Mouse (Mus musculus): ENCODE data around the gene Fam129b. TPM values are rescaled to one million over a fixed set of nuclear protein-coding genes. Genes with fewer than 3 reads are reported as not detected.
A peak's percentile ranks its signal among the peaks of the same experiment; 100 is the strongest.
"Not testable (repeated sequence)": the region's sequence is repeated elsewhere in the genome, so short reads cannot be mapped to it uniquely, and the experiment has no call there.

The Fam129b gene
- 12.9 to 14.8 TPM (median 14.4 TPM) in 3 replicates for total RNA-seq (2017)

DNA sequence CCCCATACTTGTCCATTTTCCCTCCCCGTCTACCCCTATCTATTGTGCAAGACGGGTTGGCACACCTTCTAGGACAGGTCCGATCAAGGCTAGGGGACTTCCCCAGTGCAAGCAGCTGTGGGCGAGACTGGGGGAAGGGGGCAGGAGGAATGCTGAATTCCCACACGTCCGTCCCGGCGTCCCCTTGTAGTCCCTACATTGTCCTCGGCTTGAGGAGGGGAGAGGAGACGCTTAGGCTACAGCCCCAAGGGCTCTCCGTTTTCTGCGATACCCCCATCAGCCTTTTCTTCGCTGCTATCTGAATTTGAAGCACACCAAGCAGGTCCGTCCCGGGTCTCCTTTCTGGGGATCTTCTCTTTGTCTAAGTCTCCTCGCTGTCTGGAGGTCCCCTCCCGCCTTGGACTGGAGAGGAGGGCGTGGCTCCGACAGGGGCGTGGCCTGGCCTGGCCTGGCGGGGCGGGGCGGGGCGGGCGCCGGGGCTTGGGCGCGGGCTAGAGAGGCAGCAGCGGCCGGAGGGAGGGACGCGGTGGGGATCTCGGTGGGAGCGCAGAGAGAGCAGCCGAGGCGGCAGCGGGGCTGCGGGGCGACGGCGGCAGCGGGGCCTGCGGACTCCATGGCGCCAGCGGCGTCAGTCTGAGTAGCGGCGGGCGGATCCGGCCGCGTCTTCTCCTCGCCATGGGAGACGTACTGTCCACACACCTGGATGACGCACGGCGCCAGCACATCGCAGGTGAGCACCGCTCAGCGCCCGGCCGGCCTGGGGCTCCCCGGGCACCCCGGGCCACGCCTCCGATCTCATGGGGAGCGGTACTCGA lies at the start of gene Fam129b:
Gene Fam129b, plus strand, starts transcription at position 440 of the 815 bp plus-strand sequence.
- peak; percentile 30; the same call in 1 of the 2 replicates for ATAC-seq (replicated peaks; ENCODE audit: insufficient number of reproducible peaks, low FRiP score, low TSS enrichment, poor library complexity, severe bottlenecking)

DNA sequence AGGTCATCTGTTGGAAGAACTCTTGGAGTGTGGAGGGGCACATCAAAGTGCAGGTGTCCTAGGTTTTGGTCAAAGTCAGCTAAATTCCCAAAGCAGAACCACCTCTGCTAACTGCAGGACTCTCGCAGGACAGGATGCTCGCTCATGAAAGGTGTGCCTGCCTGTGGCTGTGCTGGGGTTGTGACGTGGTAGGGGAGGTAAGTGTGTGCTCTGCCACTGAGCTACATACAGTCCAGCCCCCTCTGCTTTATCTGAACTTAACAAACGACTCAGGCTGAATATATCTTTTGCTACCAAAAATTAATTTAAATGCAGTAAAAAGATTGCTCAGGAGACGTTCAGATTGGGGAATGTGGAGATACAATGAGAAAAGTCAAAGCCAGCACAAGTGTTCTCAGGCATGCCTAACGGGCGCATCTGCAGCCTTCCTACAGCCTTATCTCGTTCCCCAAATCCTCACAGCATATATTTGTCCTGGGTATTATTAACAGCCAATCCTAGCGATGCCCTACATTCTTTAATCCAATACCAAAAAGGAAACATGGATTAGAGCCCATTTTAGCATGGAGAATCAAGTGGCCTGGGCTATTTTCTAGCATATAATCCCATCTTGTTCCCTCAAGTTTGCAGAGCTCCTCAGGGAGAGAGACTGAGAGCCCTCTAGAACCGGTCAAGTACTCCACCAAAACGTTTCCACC lies 46.8 kb upstream of the Fam129b start:
- ATAC-seq (replicated peaks; ENCODE audit: insufficient number of reproducible peaks, low FRiP score, low TSS enrichment, poor library complexity, severe bottlenecking), result no peak

DNA sequence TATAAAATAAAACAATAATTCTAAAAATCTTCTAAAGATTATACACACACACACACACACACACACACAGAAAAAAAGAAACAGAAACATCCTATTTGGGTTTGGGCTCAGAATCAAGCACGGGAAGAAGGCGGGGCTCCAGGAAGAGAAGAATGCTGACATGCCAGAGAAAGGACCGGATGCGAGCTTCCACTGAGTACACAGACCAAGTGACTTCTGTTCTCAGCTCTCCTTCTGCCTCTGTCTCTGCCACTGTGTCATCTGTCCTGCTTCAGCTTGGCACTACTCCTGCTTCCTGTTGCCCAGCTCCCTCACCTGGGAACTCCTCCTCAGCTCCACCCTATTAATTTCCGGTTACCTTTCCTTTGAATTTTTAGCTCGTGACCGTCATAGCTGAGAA lies 41.4 kb upstream of the Fam129b start:
- ATAC-seq (replicated peaks; ENCODE audit: insufficient number of reproducible peaks, low FRiP score, low TSS enrichment, poor library complexity, severe bottlenecking), result no peak

DNA sequence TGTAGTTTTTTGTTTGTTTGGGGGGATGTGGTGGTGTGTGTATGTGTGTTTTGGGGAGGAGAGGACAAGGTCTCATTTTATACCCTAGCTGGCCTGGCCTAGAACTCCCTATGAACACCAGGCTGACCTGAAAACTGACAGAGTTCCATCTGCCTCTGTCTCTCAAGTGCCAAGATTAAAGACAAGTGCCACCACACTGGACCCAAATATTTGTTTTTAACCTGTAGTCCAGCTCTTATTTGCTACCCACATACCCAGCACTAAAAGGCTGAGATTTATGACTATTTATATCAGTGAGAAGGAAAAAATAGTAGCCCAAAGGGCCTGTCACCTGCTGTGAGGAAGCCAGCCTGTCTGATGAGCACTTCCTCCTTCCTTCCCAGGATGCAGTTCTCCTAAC lies 40.3 kb upstream of the Fam129b start:
- no peak for ATAC-seq (replicated peaks; ENCODE audit: insufficient number of reproducible peaks, low FRiP score, low TSS enrichment, poor library complexity, severe bottlenecking)

DNA sequence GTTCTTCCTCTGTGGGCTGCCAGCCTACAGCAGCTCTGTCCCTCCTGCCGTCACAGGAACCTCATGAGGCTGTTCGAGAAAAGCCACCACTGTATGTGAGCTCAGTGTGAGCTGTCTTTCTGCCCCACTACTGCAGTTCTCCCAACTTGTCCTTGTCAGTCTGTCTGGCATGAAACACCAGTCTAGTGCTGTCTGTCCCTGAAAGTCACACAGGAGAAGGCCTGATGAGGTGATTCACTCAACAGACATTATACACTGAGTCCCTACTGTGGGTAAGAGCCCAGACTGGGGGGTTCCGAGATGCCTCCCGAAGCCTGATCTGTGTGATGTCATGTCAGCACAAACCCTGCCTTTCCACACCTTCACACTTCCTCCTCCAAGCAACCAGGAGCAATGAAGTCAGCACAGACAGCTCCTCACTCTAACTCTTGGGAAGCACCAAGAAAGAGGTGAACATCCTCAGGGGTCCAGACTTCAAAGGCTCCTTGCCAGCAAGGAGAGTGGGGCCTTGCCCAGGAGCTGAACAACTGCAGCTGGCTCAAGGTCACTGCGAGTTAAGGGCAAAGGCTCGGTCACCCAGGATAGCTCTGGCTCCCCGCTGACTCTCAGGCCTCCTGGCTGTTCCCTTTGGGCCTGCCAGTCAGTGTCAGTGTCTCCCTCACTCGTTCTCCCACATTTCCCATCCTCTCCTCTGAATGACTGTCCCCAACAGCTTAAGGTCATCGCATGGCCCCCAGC lies 37.6 kb upstream of the Fam129b start:
- ATAC-seq (replicated peaks; ENCODE audit: insufficient number of reproducible peaks, low FRiP score, low TSS enrichment, poor library complexity, severe bottlenecking), result 0 out of 2 replicates have a peak, but pooled peaks have one; percentile 38

DNA sequence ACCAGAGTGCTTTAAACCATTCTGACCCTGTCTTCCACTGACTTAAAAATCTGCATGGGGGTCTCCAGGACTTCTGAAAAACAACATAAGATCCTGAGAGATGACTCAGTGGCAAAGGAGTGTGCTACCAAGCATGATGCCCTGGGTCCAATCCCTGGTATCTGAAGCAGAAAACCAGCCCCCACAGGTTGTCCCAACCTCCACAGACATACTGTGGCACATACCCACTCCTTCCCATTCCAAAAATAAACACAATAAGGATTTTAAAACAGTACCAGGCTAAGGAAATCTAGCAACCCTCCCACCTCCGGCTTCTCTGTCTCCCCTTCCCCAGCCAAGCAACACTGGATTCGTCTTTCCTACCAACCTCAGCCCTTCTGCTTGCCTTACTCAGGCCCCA lies 36.7 kb upstream of the Fam129b start:
- ATAC-seq (replicated peaks; ENCODE audit: insufficient number of reproducible peaks, low FRiP score, low TSS enrichment, poor library complexity, severe bottlenecking), result no peak

DNA sequence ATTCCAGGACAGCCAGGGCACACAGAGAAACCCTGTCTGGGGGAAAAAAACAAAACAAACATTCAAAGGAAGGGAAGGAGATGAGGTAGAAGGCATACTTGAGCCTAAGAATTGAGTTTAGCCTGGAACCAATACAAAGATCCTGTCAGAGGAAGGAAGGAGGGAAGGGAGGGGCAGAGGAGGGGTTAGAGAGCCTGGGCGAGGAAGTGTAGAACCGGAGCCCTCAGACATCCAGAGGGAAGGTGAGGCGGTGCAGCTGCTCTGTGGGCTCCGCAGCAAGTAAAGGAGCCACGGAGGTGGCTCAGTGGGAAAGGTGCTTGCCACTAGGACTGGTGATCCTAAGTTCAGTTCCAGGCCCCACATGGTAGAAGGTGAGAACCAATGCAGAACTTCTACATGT lies 34.8 kb upstream of the Fam129b start:
- ATAC-seq (replicated peaks; ENCODE audit: insufficient number of reproducible peaks, low FRiP score, low TSS enrichment, poor library complexity, severe bottlenecking), result no peak

DNA sequence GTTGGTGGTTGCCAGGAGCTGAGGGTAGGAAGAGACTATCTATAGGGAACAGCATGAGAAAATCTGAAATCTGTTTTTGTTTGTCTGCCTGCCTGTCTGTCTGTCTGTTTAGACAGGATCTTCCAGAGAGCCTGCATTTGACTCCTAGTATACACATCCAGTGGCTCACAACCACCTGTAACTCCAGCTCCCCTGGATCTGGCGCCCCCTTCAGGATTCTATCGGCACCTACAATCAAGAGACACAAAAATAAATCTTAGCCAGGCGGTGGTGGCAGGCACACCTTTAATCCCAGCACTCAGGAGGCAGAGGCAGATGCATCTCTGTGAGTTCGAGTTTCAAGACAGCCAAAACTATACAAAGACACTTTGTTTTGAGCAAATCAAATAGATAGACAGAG lies 33.4 kb upstream of the Fam129b start:
- no peak for ATAC-seq (replicated peaks; ENCODE audit: insufficient number of reproducible peaks, low FRiP score, low TSS enrichment, poor library complexity, severe bottlenecking)

DNA sequence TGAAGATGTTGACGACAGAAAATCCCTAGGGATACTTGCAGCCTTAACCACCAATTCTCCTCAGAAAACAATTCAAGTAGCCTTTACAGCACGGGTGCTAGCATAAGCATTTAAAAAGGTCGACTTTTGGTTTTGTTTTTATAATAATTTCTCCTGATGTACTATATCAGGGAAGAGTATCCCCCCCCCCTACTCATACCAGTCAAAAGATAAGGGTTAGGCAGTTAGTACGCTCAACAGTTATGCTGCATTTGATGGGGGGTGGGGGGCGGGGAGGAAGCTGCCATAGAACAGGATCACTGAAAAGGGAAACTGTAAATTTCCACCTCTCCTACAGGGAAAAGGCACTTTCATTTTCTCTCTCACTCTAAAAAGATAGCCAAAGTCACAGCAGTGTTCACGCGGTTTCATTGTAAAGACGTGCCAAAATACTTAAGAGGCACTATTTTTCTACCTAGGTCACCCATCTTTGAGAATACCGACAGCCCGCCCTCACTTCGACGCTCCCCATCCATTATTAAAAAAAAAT lies 30.3 kb upstream of the Fam129b start:
- no peak for ATAC-seq (replicated peaks; ENCODE audit: insufficient number of reproducible peaks, low FRiP score, low TSS enrichment, poor library complexity, severe bottlenecking)

DNA sequence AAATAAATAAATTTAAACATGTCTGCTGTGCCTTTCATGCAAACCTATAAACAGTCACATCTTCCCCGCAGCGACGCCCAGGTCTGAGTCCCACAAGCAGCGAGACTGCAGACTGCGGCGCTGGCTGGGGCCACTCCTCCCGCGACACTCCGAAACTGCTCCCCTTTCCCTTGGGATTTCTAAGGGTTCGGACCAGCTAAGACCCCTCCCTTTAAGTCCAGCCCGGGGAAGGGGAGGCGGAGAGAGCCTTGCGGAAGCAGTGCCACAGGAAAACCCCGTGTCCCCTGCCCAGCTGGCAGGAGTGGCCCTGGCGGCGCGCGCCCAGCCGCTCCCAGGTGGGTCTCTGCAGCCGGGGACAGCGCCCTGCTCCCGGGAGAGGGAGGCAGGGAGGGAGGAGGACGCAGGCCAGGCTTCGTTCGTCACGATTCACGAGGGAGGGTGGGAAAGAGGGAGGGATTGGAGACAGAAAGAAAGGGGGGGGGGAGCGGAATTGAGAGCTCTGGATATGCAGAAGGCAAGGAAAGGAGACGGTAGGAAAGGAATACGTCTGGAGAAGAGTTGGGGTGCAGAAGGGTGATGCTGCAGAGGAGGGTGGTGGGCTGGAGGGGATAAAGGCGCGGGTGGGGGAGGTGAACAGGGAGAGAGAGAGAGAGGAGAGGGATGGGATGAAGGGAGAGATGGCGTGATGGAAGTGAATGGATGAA lies 29.7 kb upstream of the Fam129b start:
- 0 out of 2 replicates have a peak, but pooled peaks have one; percentile 5 for ATAC-seq (replicated peaks; ENCODE audit: insufficient number of reproducible peaks, low FRiP score, low TSS enrichment, poor library complexity, severe bottlenecking)

DNA sequence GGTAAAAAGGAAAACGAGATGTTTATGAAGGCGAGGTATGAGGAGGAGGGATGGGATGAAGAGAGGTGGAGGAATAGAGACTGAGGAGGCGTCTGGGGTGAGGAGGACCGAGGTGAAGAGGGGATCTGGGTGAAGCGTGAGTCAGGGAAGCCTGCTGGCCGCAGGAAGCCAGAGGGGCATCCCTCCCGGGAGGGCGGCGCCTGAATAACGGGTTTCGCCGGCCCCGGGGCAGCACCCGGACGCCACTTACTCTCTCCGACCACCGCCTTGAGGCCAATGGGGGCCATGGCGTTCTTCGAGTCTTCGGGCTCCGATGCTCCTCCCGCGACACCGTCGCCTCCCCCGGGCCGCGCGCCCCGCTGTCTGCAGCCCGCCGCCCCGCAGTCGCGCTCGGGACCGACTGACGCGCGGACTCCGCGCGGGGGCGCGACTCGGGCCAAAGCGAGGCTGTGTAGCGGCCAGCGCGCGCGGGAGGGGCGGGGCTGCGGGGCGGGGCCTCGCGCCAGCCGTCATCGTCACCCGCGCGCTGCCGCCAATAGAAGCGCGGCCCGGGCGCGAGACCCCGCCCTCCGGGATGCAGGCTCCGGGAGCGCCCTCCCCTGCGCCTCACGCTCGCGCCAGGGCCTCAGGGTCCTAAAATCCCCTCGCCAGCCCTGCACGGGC lies 29.0 kb upstream of the Fam129b start, which contains the start of gene Stxbp1:
Gene Stxbp1, minus strand, starts transcription at position 441 of the 663 bp plus-strand sequence.
- ATAC-seq (replicated peaks; ENCODE audit: insufficient number of reproducible peaks, low FRiP score, low TSS enrichment, poor library complexity, severe bottlenecking), result peak; percentile 92

DNA sequence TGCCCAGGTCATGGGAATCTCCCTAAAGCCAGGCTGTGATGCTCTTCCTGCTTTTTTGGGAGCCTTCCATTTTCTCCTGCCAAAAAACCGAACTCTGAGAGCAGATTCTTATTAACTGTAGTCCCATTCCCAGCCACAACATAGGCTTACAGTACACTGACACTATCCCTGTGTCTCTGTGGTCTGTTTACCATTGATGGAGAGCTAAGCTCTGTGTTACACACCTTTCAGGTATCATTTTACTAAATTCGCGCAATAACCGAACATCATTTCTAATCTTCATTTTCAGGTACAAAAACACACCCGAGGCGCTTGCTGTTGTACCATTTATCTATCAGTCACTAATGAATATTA lies 28.5 kb upstream of the Fam129b start:
- no peak for ATAC-seq (replicated peaks; ENCODE audit: insufficient number of reproducible peaks, low FRiP score, low TSS enrichment, poor library complexity, severe bottlenecking)

DNA sequence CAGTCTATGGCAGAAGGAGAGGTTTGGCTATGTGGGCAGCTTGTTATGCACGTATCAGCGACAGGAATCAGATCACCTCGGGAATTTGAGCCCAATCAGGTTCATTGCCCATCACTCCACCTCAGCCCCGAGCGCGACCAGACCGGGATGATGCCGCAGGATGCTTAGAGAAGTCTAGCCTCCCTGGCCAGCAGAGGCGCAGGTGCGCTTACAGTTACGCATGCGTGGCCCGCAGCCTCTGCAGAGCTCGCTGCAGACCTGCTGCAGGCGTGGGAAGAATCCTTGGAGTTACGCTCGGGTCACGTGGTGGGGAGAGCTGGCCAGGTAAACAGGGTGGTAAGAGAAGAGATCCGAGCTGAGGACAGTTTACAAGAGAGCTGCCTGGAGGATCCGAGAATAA lies 23.8 kb upstream of the Fam129b start:
- ATAC-seq (replicated peaks; ENCODE audit: insufficient number of reproducible peaks, low FRiP score, low TSS enrichment, poor library complexity, severe bottlenecking), result no peak

DNA sequence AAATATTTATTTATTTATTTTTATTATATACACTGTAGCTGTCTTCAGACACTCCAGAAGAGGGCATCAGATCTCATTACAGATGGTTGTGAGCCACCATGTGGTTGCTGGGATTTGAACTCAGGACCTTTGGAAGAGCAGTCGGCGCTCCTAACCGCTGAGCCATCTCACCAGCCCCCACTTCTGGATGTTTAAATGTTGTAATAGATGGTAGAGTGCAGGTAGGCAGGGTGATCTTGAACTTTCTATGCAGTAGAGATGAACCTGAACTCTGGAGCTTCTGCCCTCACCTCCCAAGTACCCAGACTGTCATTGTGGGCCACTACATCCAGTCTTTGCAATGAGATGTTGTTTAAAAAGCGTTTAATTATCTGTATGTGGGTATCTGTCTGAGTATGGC lies 22.2 kb upstream of the Fam129b start:
- not testable (repeated sequence) for ATAC-seq (replicated peaks; ENCODE audit: insufficient number of reproducible peaks, low FRiP score, low TSS enrichment, poor library complexity, severe bottlenecking)

DNA sequence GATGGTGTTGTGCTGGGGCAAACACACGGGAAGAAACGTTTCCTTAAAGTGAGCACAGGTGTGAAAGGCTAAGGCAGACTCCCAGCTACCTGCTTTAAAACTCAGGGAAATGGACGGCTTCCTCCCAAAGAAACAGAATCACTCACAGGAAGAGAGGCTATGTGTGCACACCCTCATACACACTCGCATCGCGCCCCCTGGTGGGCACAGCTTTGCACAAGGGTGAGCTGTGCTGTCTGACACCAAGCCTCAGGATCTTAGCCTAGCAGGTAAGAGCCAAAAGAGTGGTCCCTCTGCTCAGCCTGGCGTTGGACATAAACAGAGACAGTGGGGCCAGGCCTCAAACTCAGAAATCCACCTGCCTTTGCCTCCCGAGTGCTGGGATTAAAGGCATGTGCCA lies 21.7 kb upstream of the Fam129b start:
- ATAC-seq (replicated peaks; ENCODE audit: insufficient number of reproducible peaks, low FRiP score, low TSS enrichment, poor library complexity, severe bottlenecking), result peak; percentile 72; the same call in 1 of the 2 replicates

DNA sequence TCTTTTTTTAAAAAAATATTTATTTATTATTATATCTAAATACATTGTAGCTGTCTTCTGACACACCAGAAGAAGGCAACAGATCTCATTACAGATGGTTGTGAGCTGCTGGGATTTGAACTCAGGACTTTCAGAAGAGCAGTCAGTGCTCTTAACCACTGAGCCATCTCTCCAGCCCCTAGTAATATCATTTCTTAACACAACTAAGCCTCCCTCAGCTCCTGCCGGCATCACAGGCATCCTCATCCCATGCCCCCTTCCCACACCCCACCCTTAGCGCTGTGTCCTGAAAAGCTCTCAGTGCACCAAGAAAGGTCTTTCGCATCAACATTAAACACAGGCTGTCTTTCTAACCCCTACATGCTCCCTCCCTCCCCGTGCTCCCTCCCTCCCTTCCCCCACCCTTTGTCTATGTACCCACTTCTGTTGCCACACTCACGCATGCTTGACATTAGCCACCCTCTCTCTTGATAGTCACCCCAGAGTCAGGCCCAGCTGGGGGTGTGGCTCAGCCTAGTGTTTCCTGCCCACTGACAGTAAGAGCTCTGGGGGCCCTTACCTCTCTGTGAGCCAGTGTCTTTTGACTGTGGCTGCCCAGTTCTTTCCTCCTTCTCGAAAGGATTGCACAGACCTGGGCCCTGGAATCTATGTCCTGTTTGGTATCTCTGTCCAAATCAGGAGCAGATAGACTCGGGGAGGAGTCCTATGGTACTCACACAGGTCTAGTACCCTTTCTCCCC lies 20.7 kb upstream of the Fam129b start:
- ATAC-seq (replicated peaks; ENCODE audit: insufficient number of reproducible peaks, low FRiP score, low TSS enrichment, poor library complexity, severe bottlenecking), result no peak

DNA sequence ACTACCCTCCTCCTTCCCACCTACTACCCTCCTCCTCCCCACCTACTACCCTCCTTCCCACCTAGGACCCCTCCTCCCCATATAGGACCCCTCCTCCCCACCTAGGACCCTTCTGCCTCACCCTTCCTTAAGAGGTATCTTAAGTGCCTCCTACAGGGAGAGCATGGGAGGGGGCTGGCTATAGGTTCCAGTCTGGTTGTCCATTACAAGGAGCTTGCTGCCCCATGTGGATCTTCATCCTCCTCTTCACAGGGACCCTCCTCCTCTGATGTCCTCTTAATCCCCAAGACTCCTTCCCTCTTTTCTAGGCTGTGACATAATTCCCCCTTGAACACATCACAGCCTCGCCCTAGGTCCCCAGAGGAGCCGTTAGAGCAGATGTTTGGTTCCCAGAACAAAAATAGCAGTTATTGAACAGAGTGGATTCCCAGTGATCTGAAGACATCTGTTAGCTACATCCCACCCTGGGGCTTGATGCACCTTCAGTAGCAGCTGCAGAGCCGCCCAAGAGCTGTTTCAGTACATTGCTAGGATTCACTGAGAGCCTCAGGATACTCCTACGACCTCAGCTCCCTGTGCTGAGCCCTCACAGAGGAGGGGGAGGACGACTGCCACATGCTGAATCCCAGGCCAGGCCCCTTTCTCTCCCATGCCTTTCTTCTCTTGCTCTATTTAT lies 20.0 kb upstream of the Fam129b start:
- no peak for ATAC-seq (replicated peaks; ENCODE audit: insufficient number of reproducible peaks, low FRiP score, low TSS enrichment, poor library complexity, severe bottlenecking)
